Mouse (Mus musculus): ENCODE measurements around the gene Cep41.

GRCm38 (mm10) chr6:30616491-30616941 lies 77.0 kb downstream of the Cep41 start:
- TF ChIP-seq CTCF (IDR thresholded peaks at IDR 0.05; ENCODE audit: borderline replicate concordance, control insufficient read depth, extremely low read depth, insufficient read depth, low read length, poor library complexity) (no peak), POLR2A (IDR thresholded peaks at IDR 0.05; ENCODE audit: control insufficient read depth, extremely low read depth, insufficient read depth, low read length, poor library complexity) (no peak)
